Mouse (Mus musculus) midbrain, postnatal 0 days (tissue): Measurements from ENCODE around the gene Myh10. TPM values are rescaled to one million over a fixed set of nuclear protein-coding genes. Genes with fewer than 3 reads are reported as not detected.
A peak's percentile ranks its signal among the peaks of the same experiment; 100 is the strongest.

Experiments used
- ATAC-seq: fragments of 200-750 bp; cut with Nextera tagmentation; 2 replicates; pipeline ENCODE4 v1.8.0; 2017; ENCODE audit warnings: moderate number of reproducible peaks, mild to moderate bottlenecking, moderate TSS enrichment, moderate library complexity; ENCODE audit not compliant: low FRiP score
- DNase-seq: peaks from one replicate; pipeline ENCODE4 v3.0.0-alpha.2; 2015; ENCODE audit warnings: low spot score
- H3K27ac ChIP-seq: fragments of 300-500 bp; sonication (generic); 2 replicates; pipeline ENCODE4 v1.5.1; 2014; ENCODE audit warnings: low read depth, mild to moderate bottlenecking, low read length, mixed read lengths
- H3K27me3 ChIP-seq: fragments of 300-500 bp; sonication (generic); 2 replicates; pipeline ENCODE4 v1.6.1; 2014; ENCODE audit warnings: low read length, control low read depth, mixed read lengths; ENCODE audit not compliant: insufficient read depth
- H3K36me3 ChIP-seq: fragments of 300-500 bp; sonication (generic); 2 replicates; pipeline ENCODE4 v1.6.1; 2014; ENCODE audit warnings: low read length, control low read depth, mixed read lengths; ENCODE audit not compliant: insufficient read depth
- H3K4me1 ChIP-seq: fragments of 300-500 bp; sonication (generic); 2 replicates; pipeline ENCODE4 v1.6.1; 2014; ENCODE audit warnings: mild to moderate bottlenecking, control low read depth, antibody characterized with exemption, low read length, mixed read lengths; ENCODE audit not compliant: insufficient read depth
- H3K4me2 ChIP-seq: fragments of 300-500 bp; sonication (generic); 2 replicates; pipeline ENCODE4 v1.6.1; 2014; ENCODE audit warnings: low read depth, mild to moderate bottlenecking, low read length, mixed read lengths; ENCODE audit not compliant: poor library complexity, severe bottlenecking
- H3K4me3 ChIP-seq: fragments of 300-500 bp; sonication (generic); 2 replicates; pipeline ENCODE4 v1.5.1; 2014; ENCODE audit warnings: low read depth, mild to moderate bottlenecking, low read length, moderate library complexity
- H3K9ac ChIP-seq: fragments of 300-500 bp; sonication (generic); replicated peaks from 2 replicates; pipeline ENCODE4 v1.6.1; 2014; ENCODE audit warnings: mild to moderate bottlenecking, low read length, moderate library complexity, mixed read lengths; ENCODE audit not compliant: poor library complexity, severe bottlenecking
- H3K9me3 ChIP-seq: fragments of 300-500 bp; sonication (generic); 2 replicates; pipeline ENCODE4 v1.6.1; 2016; ENCODE audit warnings: low read length, control low read depth
- CTCF ChIP-seq: IDR thresholded peaks from 2 replicates; pipeline ENCODE4 v1.5.1; 2016; ENCODE audit warnings: antibody characterized with exemption, mild to moderate bottlenecking
- WGBS: fragments of 180-500 bp; shearing (Covaris S2); extraction: QIAGEN DNeasy Blood & Tissue Kit; methylation state at CpG from one replicate; pipeline ENCODE4 v1.1.7; 2014; 5-methylcytosine and 5-hydroxymethylcytosine counted together
- polyA plus RNA-seq: library from polyadenylated mRNA; unstranded; fragments of >200 nt; fragmentation: Nextera tagmentation; extraction: Ambion mirVana; gene quantifications from 2 replicates; pipeline ENCODE4 v1.2.1, GENCODE M21; 2015
- total RNA-seq: library from RNA; depleted of rRNA; stranded (reverse); fragments of >200 nt; gene quantifications from 2 replicates; pipeline ENCODE4 v1.2.3, GENCODE M21; 2014

Gene Myh10
- total and polyA plus RNA-seq, 2 experiments from 2014 or later, result 68.0 to 217 TPM

DNA sequence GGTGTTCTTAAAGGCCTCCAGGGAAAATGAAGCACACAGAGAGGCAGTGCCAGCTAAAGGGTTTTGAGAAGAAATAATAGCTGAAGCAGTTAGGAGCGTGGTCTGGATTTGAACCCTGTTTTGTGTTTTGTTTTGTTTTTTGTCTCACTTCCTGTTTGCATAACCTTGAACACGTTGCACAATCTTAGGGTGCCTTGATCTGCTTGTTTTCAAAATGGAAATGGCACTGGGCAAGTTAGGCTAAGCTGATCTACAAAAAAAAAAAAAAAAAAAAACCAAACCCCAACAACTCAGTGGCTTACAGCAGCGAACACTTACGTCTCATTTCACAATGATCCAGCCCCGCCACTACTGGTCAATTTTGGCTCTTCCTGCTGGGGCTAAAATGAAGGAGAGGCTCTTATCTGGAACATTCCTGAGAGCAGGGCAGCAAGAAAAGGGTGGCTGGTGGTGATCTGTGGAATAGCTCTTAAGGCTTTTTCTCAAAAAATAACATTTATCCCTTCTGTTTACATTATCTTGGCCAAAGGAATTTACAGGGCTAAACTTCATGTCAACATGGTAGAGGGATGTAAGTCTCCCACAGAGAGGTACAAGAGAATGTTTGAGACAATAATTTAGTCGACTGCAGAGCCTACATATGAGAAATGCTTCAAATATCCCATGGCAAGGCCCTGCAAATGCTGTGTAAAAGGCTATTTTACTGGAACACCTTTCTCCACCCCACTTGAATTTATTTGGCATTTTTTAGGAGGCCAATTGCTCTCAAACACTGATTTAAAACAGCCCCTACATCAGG is 34.3 kb upstream of the Myh10 start:
- ATAC-seq (no peak), DNase-seq (no peak)
- no peak overlapping the region for H3K27ac ChIP-seq

GRCm38 (mm10) chr11:68657811-68658210 is 33.5 kb upstream of the Myh10 start:
- Histone ChIP-seq H3K36me3 (no peaks in the 10 kb centered on the region), H3K4me2 (no peak overlapping the region), H3K4me1 (no peaks in the 10 kb centered on the region), H3K9ac (no peak overlapping the region), H3K27ac (no peak overlapping the region), H3K4me3 (no peak overlapping the region), H3K27me3 (no peaks in the 10 kb centered on the region), H3K9me3 (no peaks in the 10 kb centered on the region)
- WGBS, result 67% methylated on average over 9 of the region's 9 CpGs
- ATAC-seq, result no peak
- TF ChIP-seq CTCF, result no peak
- peak; percentile 29 for DNase-seq

More for the DNA sequence above, 34.3 kb upstream of the Myh10 start:
- H3K9me3 ChIP-seq, result no peaks in the 10 kb centered on the region
- H3K9ac ChIP-seq, result no peak overlapping the region
- H3K4me3 ChIP-seq, result no peak overlapping the region
- 57% methylated on average over 6 of the region's 6 CpGs for WGBS
- no peaks in the 10 kb centered on the region for H3K4me1 ChIP-seq
- no peak overlapping the region for H3K4me2 ChIP-seq
- H3K36me3 ChIP-seq, result no peaks in the 10 kb centered on the region
- no peaks in the 10 kb centered on the region for H3K27me3 ChIP-seq
- TF ChIP-seq CTCF, result no peak; the same call in 1 of the 2 replicates

DNA sequence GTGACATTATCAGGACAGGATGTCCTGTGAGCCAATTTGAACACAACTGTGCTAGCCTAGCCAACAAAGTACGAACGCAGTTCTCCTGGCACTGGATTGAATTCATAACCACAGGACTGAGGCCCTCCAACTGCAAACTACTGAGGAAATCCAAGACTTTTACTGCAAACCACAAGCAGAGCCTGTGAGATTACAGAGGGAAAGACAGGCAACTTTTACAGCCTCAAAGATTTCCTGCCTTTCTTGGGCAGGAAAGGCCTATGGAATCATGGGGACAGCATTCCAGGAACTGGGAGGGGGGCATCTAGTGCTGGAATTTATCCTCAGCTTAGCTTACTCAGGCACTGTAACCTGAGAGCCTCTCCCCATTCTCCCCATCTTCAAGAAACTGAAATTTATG is 26.0 kb upstream of the Myh10 start:
- no peaks in the 10 kb centered on the region for H3K27me3 ChIP-seq
- TF ChIP-seq CTCF, result no peak
- H3K9ac ChIP-seq, result no peak overlapping the region
- no peaks in the 10 kb centered on the region for H3K4me1 ChIP-seq
- no peak overlapping the region for H3K4me3 ChIP-seq
- H3K36me3 ChIP-seq, result no peaks in the 10 kb centered on the region
- no peak overlapping the region for H3K27ac ChIP-seq
- H3K9me3 ChIP-seq, result peaks cover 5% of the 10 kb centered on the region; the same call in 1 of the 2 replicates
- no peak overlapping the region for H3K4me2 ChIP-seq
- DNase-seq, result no peak
- WGBS, result 80% methylated on average over 2 of the region's 2 CpGs
- no peak for ATAC-seq

DNA sequence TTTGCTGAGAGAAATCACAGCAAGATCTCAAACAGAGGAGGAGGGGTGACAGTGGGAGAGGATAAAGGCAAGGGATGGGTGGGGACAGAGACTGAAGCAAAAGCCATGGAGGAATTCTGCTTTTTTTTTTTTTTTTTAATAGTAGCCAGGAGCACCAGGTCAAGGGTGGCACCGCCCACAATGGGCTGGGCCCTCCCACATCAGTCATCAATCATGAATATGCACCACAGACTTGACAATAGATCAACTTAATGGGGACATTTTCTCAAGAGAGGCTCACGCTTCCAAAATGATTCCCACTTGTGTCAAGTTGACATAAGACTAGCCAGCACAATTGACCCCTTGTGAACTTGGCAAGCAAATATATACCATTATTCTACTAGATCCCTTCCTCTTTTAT is 25.1 kb upstream of the Myh10 start:
- DNase-seq (no peak), ATAC-seq (no peak)
- H3K9ac ChIP-seq, result no peak overlapping the region
- 65% methylated on average over 2 of the region's 2 CpGs for WGBS
- no peaks in the 10 kb centered on the region for H3K27me3 ChIP-seq
- TF ChIP-seq CTCF, result no peak
- peaks cover 5% of the 10 kb centered on the region; the same call in 1 of the 2 replicates for H3K9me3 ChIP-seq
- no peak overlapping the region for H3K4me3 ChIP-seq
- no peaks in the 10 kb centered on the region for H3K4me1 ChIP-seq
- H3K27ac ChIP-seq, result no peak overlapping the region
- H3K36me3 ChIP-seq, result no peaks in the 10 kb centered on the region
- no peak overlapping the region for H3K4me2 ChIP-seq

DNA sequence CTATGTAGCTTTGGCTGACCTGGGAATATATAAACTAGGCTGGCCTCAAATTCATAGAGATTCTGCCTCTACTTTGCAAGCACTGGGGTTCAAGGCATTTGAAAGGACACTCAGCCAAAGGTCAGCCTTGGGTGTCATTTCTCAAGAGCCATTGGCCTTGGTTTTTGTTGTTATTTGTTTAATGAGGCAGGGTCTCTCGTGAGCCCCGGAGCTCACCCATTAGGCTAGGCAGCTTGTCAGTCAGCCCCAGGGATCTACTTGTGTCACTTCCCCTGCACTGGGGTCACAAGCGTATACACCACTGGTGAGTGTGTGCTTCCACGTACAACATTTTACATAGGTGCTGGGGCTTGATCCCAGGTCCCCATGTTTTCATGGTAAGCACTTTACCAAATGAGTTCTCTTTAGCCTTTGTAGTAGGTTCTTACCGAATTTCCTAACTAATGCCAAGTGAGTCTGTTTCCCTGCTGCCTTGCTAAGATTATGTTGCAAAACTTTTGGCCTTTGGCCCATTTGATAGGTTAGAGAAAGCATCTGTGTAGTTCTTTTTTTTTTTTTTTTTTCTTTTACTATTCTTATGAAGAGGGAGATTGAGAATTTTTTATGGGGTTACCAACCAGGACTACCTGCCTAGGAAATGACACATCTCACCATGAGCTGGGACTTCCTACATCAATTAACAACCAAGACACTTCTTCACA is 18.9 kb upstream of the Myh10 start:
- H3K9ac ChIP-seq, result no peak overlapping the region
- 87% methylated on average over 5 of the region's 5 CpGs for WGBS
- no peak overlapping the region for H3K4me2 ChIP-seq
- DNase-seq (no peak), ATAC-seq (no peak)
- no peak overlapping the region for H3K27ac ChIP-seq
- H3K27me3 ChIP-seq, result no peaks in the 10 kb centered on the region
- no peak overlapping the region for H3K4me3 ChIP-seq
- no peaks in the 10 kb centered on the region for H3K36me3 ChIP-seq
- TF ChIP-seq CTCF, result no peak
- no peaks in the 10 kb centered on the region for H3K4me1 ChIP-seq
- H3K9me3 ChIP-seq, result peaks cover 4% of the 10 kb centered on the region; the same call in 1 of the 2 replicates

- no peaks in the 10 kb centered on the region for H3K4me1 ChIP-seq
- no peak overlapping the region for H3K27ac ChIP-seq
- DNase-seq (no peak), ATAC-seq (no peak)
- no peak overlapping the region for H3K4me2 ChIP-seq
- H3K27me3 ChIP-seq, result no peaks in the 10 kb centered on the region
- TF ChIP-seq CTCF, result no peak
- H3K4me3 ChIP-seq, result no peak overlapping the region
- H3K9ac ChIP-seq, result no peak overlapping the region
- H3K36me3 ChIP-seq, result no peaks in the 10 kb centered on the region
- WGBS, result 82% methylated on average over 3 of the region's 3 CpGs
- H3K9me3 ChIP-seq, result no peaks in the 10 kb centered on the region
Measured at GRCm38 (mm10) chr11:68674071-68674470, 17.3 kb upstream of the Myh10 start.
